Mouse (Mus musculus): ENCODE results near the gene Bcl2a1d. TPM values are rescaled to one million over a fixed set of nuclear protein-coding genes. Genes with fewer than 3 reads are reported as not detected.
"Not testable (repeated sequence)": the region's sequence is repeated elsewhere in the genome, so short reads cannot be mapped to it uniquely, and the experiment has no call there.

Gene Bcl2a1d
- not detected in 2 replicates for total RNA-seq (2014; rRNA removed; ENCODE audit: low replicate concordance)
- polyA plus RNA-seq (2015; fragmentation: Nextera tagmentation; extraction: Ambion mirVana): 0.44 TPM in 1 of 2 replicates, not detected in the other

GRCm38 (mm10) chr9:88731728-88732127 lies at the start of gene Bcl2a1d:
Gene Bcl2a1d, minus strand, starts transcription at chr9:88731914.
- H3K27ac ChIP-seq (ENCODE audit: low read depth); H3K9me3 ChIP-seq (replicated peaks; ENCODE audit: control insufficient read depth, low read length); H3K4me2 ChIP-seq (ENCODE audit: low read depth, low read length); H3K4me3 ChIP-seq (ENCODE audit: low read depth, low read length); H3K9ac ChIP-seq (replicated peaks; ENCODE audit: low read depth, low read length); H3K36me3 ChIP-seq (replicated peaks; ENCODE audit: control insufficient read depth, insufficient read depth, low read length); ATAC-seq (ENCODE audit: insufficient read depth, low read depth); H3K4me1 ChIP-seq (ENCODE audit: control insufficient read depth, insufficient read depth); DNase-seq (ENCODE audit: low spot score); H3K27me3 ChIP-seq (ENCODE audit: control insufficient read depth, insufficient read depth, low read length): not testable (repeated sequence)
- 46% methylated on average over 5 of the region's 5 CpGs for WGBS

- ATAC-seq (ENCODE audit: insufficient read depth, low read depth); DNase-seq (ENCODE audit: low spot score); H3K9me3 ChIP-seq (replicated peaks; ENCODE audit: control insufficient read depth, low read length); H3K4me2 ChIP-seq (ENCODE audit: low read depth, low read length); H3K4me3 ChIP-seq (ENCODE audit: low read depth, low read length); H3K27ac ChIP-seq (ENCODE audit: low read depth); H3K27me3 ChIP-seq (ENCODE audit: control insufficient read depth, insufficient read depth, low read length); H3K36me3 ChIP-seq (replicated peaks; ENCODE audit: control insufficient read depth, insufficient read depth, low read length); H3K4me1 ChIP-seq (ENCODE audit: control insufficient read depth, insufficient read depth); H3K9ac ChIP-seq (replicated peaks; ENCODE audit: low read depth, low read length): not testable (repeated sequence)
- 70% methylated on average over 2 of the region's 6 CpGs for WGBS
Observed at GRCm38 (mm10) chr9:88770239-88770638, 38.5 kb upstream of the Bcl2a1d start.

- not testable (repeated sequence) for H3K27ac ChIP-seq (ENCODE audit: low read depth); H3K4me3 ChIP-seq (ENCODE audit: low read depth, low read length); H3K27me3 ChIP-seq (ENCODE audit: control insufficient read depth, insufficient read depth, low read length); DNase-seq (ENCODE audit: low spot score); H3K36me3 ChIP-seq (replicated peaks; ENCODE audit: control insufficient read depth, insufficient read depth, low read length); H3K4me1 ChIP-seq (ENCODE audit: control insufficient read depth, insufficient read depth); H3K9ac ChIP-seq (replicated peaks; ENCODE audit: low read depth, low read length); ATAC-seq (ENCODE audit: insufficient read depth, low read depth); H3K9me3 ChIP-seq (replicated peaks; ENCODE audit: control insufficient read depth, low read length); H3K4me2 ChIP-seq (ENCODE audit: low read depth, low read length)
- WGBS: 58% methylated on average over 4 of the region's 5 CpGs
Observed at GRCm38 (mm10) chr9:88769470-88769869, 37.8 kb upstream of the Bcl2a1d start.

- whole genome bisulfite sequencing: 29% methylated on average over 1 of the region's 2 CpGs
- peak; percentile 48 for TF ChIP-seq CTCF (IDR thresholded peaks at IDR 0.05; ENCODE audit: low read depth)
Observed at GRCm38 (mm10) chr9:88746687-88747086, 15.0 kb upstream of the Bcl2a1d start.

GRCm38 (mm10) chr9:88746046-88746445 lies 14.3 kb upstream of the Bcl2a1d start:
- not testable (repeated sequence) for H3K36me3 ChIP-seq (replicated peaks; ENCODE audit: control insufficient read depth, insufficient read depth, low read length); H3K27me3 ChIP-seq (ENCODE audit: control insufficient read depth, insufficient read depth, low read length); H3K9me3 ChIP-seq (replicated peaks; ENCODE audit: control insufficient read depth, low read length); H3K4me1 ChIP-seq (ENCODE audit: control insufficient read depth, insufficient read depth); H3K4me2 ChIP-seq (ENCODE audit: low read depth, low read length); H3K4me3 ChIP-seq (ENCODE audit: low read depth, low read length); DNase-seq (ENCODE audit: low spot score); H3K9ac ChIP-seq (replicated peaks; ENCODE audit: low read depth, low read length); ATAC-seq (ENCODE audit: insufficient read depth, low read depth); H3K27ac ChIP-seq (ENCODE audit: low read depth)
- WGBS: no CpG with 5 or more reads among the region's 2 CpGs

More at GRCm38 (mm10) chr9:88746687-88747086, 15.0 kb upstream of the Bcl2a1d start:
- H3K27ac ChIP-seq (ENCODE audit: low read depth); H3K9me3 ChIP-seq (replicated peaks; ENCODE audit: control insufficient read depth, low read length); DNase-seq (ENCODE audit: low spot score); H3K4me3 ChIP-seq (ENCODE audit: low read depth, low read length); H3K4me2 ChIP-seq (ENCODE audit: low read depth, low read length); H3K4me1 ChIP-seq (ENCODE audit: control insufficient read depth, insufficient read depth); H3K9ac ChIP-seq (replicated peaks; ENCODE audit: low read depth, low read length); H3K27me3 ChIP-seq (ENCODE audit: control insufficient read depth, insufficient read depth, low read length); H3K36me3 ChIP-seq (replicated peaks; ENCODE audit: control insufficient read depth, insufficient read depth, low read length); ATAC-seq (ENCODE audit: insufficient read depth, low read depth): not testable (repeated sequence)

GRCm38 (mm10) chr9:88735289-88735688 lies 3.6 kb upstream of the Bcl2a1d start:
- not testable (repeated sequence) for DNase-seq (ENCODE audit: low spot score); H3K36me3 ChIP-seq (replicated peaks; ENCODE audit: control insufficient read depth, insufficient read depth, low read length); H3K4me2 ChIP-seq (ENCODE audit: low read depth, low read length); H3K9me3 ChIP-seq (replicated peaks; ENCODE audit: control insufficient read depth, low read length); H3K27ac ChIP-seq (ENCODE audit: low read depth); H3K9ac ChIP-seq (replicated peaks; ENCODE audit: low read depth, low read length); H3K4me1 ChIP-seq (ENCODE audit: control insufficient read depth, insufficient read depth); H3K27me3 ChIP-seq (ENCODE audit: control insufficient read depth, insufficient read depth, low read length); H3K4me3 ChIP-seq (ENCODE audit: low read depth, low read length); ATAC-seq (ENCODE audit: insufficient read depth, low read depth)

- WGBS: 57% methylated on average over 1 of the region's 1 CpGs
- not testable (repeated sequence) for DNase-seq (ENCODE audit: low spot score); H3K27me3 ChIP-seq (ENCODE audit: control insufficient read depth, insufficient read depth, low read length); H3K4me2 ChIP-seq (ENCODE audit: low read depth, low read length); H3K4me3 ChIP-seq (ENCODE audit: low read depth, low read length); H3K36me3 ChIP-seq (replicated peaks; ENCODE audit: control insufficient read depth, insufficient read depth, low read length); H3K4me1 ChIP-seq (ENCODE audit: control insufficient read depth, insufficient read depth); H3K9me3 ChIP-seq (replicated peaks; ENCODE audit: control insufficient read depth, low read length); H3K27ac ChIP-seq (ENCODE audit: low read depth); H3K9ac ChIP-seq (replicated peaks; ENCODE audit: low read depth, low read length); ATAC-seq (ENCODE audit: insufficient read depth, low read depth)
Observed at GRCm38 (mm10) chr9:88733182-88733581, 1.5 kb upstream of the Bcl2a1d start.

GRCm38 (mm10) chr9:88732334-88732733 lies 620 bp upstream of the Bcl2a1d start:
- not testable (repeated sequence) for H3K27me3 ChIP-seq (ENCODE audit: control insufficient read depth, insufficient read depth, low read length); H3K27ac ChIP-seq (ENCODE audit: low read depth); DNase-seq (ENCODE audit: low spot score); H3K4me1 ChIP-seq (ENCODE audit: control insufficient read depth, insufficient read depth); ATAC-seq (ENCODE audit: insufficient read depth, low read depth); H3K36me3 ChIP-seq (replicated peaks; ENCODE audit: control insufficient read depth, insufficient read depth, low read length); H3K9ac ChIP-seq (replicated peaks; ENCODE audit: low read depth, low read length); H3K4me2 ChIP-seq (ENCODE audit: low read depth, low read length); H3K4me3 ChIP-seq (ENCODE audit: low read depth, low read length); H3K9me3 ChIP-seq (replicated peaks; ENCODE audit: control insufficient read depth, low read length)
- WGBS: 74% methylated on average over 1 of the region's 3 CpGs

GRCm38 (mm10) chr9:88728311-88728710 lies 3.4 kb downstream of the Bcl2a1d start:
- not testable (repeated sequence) for H3K4me2 ChIP-seq (ENCODE audit: low read depth, low read length); H3K9ac ChIP-seq (replicated peaks; ENCODE audit: low read depth, low read length); H3K27ac ChIP-seq (ENCODE audit: low read depth); H3K36me3 ChIP-seq (replicated peaks; ENCODE audit: control insufficient read depth, insufficient read depth, low read length); H3K9me3 ChIP-seq (replicated peaks; ENCODE audit: control insufficient read depth, low read length); H3K4me1 ChIP-seq (ENCODE audit: control insufficient read depth, insufficient read depth); H3K4me3 ChIP-seq (ENCODE audit: low read depth, low read length); H3K27me3 ChIP-seq (ENCODE audit: control insufficient read depth, insufficient read depth, low read length); DNase-seq (ENCODE audit: low spot score); ATAC-seq (ENCODE audit: insufficient read depth, low read depth)

Data from heart, postnatal 0 days (tissue).